Mouse (Mus musculus) C2C12 (cell line): ENCODE results near the gene Cped1. TPM values are rescaled to one million over a fixed set of nuclear protein-coding genes. Genes with fewer than 3 reads are reported as not detected.

Source experiments
- H3K27me3 ChIP-seq: one replicate; pipeline ENCODE4 v1.6.1; 2011; ENCODE audit not compliant: control insufficient read depth, insufficient read depth, insufficient read length
- H3K36me3 ChIP-seq: one replicate; pipeline ENCODE4 v1.6.1; 2011; ENCODE audit not compliant: control insufficient read depth, insufficient read depth
- H3K4me3 ChIP-seq: one replicate; pipeline ENCODE4 v1.5.1; 2011; ENCODE audit warnings: mild to moderate bottlenecking, control low read depth; ENCODE audit not compliant: poor library complexity, insufficient read depth, severe bottlenecking
- H3K79me2 ChIP-seq: one replicate; pipeline ENCODE4 v1.6.1; 2011; ENCODE audit not compliant: control insufficient read depth, insufficient read depth
- H3K79me3 ChIP-seq: one replicate; pipeline ENCODE4 v1.6.1; 2011; ENCODE audit warnings: low read depth, control low read depth
- H3ac ChIP-seq: one replicate; pipeline ENCODE3; 2011; ENCODE audit warnings: low read depth; ENCODE audit not compliant: control insufficient read depth, insufficient read length
- CEBPB ChIP-seq: IDR thresholded peaks from one replicate; pipeline ENCODE4 v1.6.1; 2011; ENCODE audit warnings: low read depth, mild to moderate bottlenecking, control low read depth, moderate library complexity
- CTCF ChIP-seq: IDR thresholded peaks from one replicate; pipeline ENCODE4 v1.5.1; 2011; ENCODE audit not compliant: control insufficient read depth, insufficient read depth, insufficient read length
- FOSL1 ChIP-seq: IDR thresholded peaks from one replicate; pipeline ENCODE4 v1.8.0; 2011; ENCODE audit warnings: mild to moderate bottlenecking, low read length; ENCODE audit not compliant: poor library complexity, insufficient read depth, severe bottlenecking
- MAX ChIP-seq: IDR thresholded peaks from one replicate; pipeline ENCODE4 v1.6.1; 2011; ENCODE audit warnings: mild to moderate bottlenecking, control low read depth
- MYOD1 ChIP-seq: IDR thresholded peaks from one replicate; pipeline ENCODE4 v1.6.1; 2011; ENCODE audit warnings: low read depth; ENCODE audit not compliant: control insufficient read depth, insufficient read length
- MYOG ChIP-seq: IDR thresholded peaks from one replicate; pipeline ENCODE4 v1.6.1; 2011; ENCODE audit not compliant: control insufficient read depth, insufficient read length; ENCODE audit errors: extremely low read depth
- USF1 ChIP-seq: IDR thresholded peaks from one replicate; pipeline ENCODE4 v1.6.1; 2011; ENCODE audit warnings: low read depth, mild to moderate bottlenecking, control low read depth, moderate library complexity
- polyA plus RNA-seq: library from polyadenylated mRNA; unstranded; fragments of >200 nt; fragmentation: generic; extraction: Trizol; gene quantifications from one replicate; pipeline ENCODE4 v1.2.1, GENCODE M21; 2012; ENCODE audit warnings: missing spikeins

Cped1 gene
- polyA plus RNA-seq, 1 experiment, result 1.2 TPM

GRCm38 (mm10) chr6:21986660-21987331, 1.1 kb downstream of the Cped1 start:
- Histone ChIP-seq H3K4me3 (peak overlapping the region; percentile 36), H3K27me3 (no peaks in the 10 kb centered on the region), H3K79me3 (no peaks in the 10 kb centered on the region), H3K36me3 (no peaks in the 10 kb centered on the region), H3K79me2 (no peaks in the 10 kb centered on the region), H3ac (peak overlapping the region; percentile 66)
- no peak for TF ChIP-seq FOSL1
- no peak for TF ChIP-seq MYOD1
- no peak for TF ChIP-seq CTCF
- TF ChIP-seq MYOG, result no peak
- TF ChIP-seq CEBPB, result no peak
- TF ChIP-seq USF1, result no peak
- no peak for TF ChIP-seq MAX

- Histone ChIP-seq H3K36me3 (no peaks in the 10 kb centered on the region), H3K79me2 (no peaks in the 10 kb centered on the region), H3K4me3 (no peak overlapping the region), H3K79me3 (no peaks in the 10 kb centered on the region), H3K27me3 (no peaks in the 10 kb centered on the region), H3ac (no peak overlapping the region)
- TF ChIP-seq MYOG, result no peak
- TF ChIP-seq MYOD1, result no peak
- TF ChIP-seq CTCF, result no peak
- no peak for TF ChIP-seq MAX
- TF ChIP-seq FOSL1, result no peak
- TF ChIP-seq USF1, result no peak
- TF ChIP-seq CEBPB, result no peak
These were observed 1.8 kb downstream of the Cped1 start for GRCm38 (mm10) chr6:21987554-21987953.

- Histone ChIP-seq H3K79me3 (no peaks in the 10 kb centered on the region), H3K36me3 (no peaks in the 10 kb centered on the region), H3K4me3 (no peak overlapping the region), H3K79me2 (no peaks in the 10 kb centered on the region), H3ac (no peak overlapping the region), H3K27me3 (no peaks in the 10 kb centered on the region)
- TF ChIP-seq MYOD1, result no peak
- TF ChIP-seq USF1, result no peak
- no peak for TF ChIP-seq FOSL1
- no peak for TF ChIP-seq MYOG
- TF ChIP-seq CTCF, result no peak
- no peak for TF ChIP-seq MAX
- TF ChIP-seq CEBPB, result no peak
These were observed 2.6 kb downstream of the Cped1 start for GRCm38 (mm10) chr6:21988296-21988695.

- H3K4me3 ChIP-seq, result no peak overlapping the region
- H3ac ChIP-seq, result no peak overlapping the region
- H3K79me2 ChIP-seq, result no peaks in the 10 kb centered on the region
- TF ChIP-seq USF1 (no peak), MYOD1 (no peak), CEBPB (no peak), MYOG (no peak), CTCF (no peak), FOSL1 (no peak), MAX (no peak)
- H3K27me3 ChIP-seq, result no peaks in the 10 kb centered on the region
- no peaks in the 10 kb centered on the region for H3K36me3 ChIP-seq
- H3K79me3 ChIP-seq, result no peaks in the 10 kb centered on the region
These were observed 3.4 kb downstream of the Cped1 start for GRCm38 (mm10) chr6:21989081-21989480.

- no peak for TF ChIP-seq USF1
- TF ChIP-seq CTCF, result no peak
- no peak for TF ChIP-seq MAX
- TF ChIP-seq FOSL1, result no peak
- H3K4me3 ChIP-seq, result no peak overlapping the region
- no peaks in the 10 kb centered on the region for H3K27me3 ChIP-seq
- H3K79me3 ChIP-seq, result no peaks in the 10 kb centered on the region
- H3K36me3 ChIP-seq, result no peaks in the 10 kb centered on the region
- no peak overlapping the region for H3ac ChIP-seq
- H3K79me2 ChIP-seq, result no peaks in the 10 kb centered on the region
These were observed 4.7 kb downstream of the Cped1 start for GRCm38 (mm10) chr6:21990181-21991135.
